Mouse (Mus musculus) hindbrain, embryonic 14.5 days (tissue): Measurements from ENCODE around the gene Map3k13. TPM values are rescaled to one million over a fixed set of nuclear protein-coding genes. Genes with fewer than 3 reads are reported as not detected.
A peak's percentile ranks its signal among the peaks of the same experiment; 100 is the strongest.

Experiments used
- ATAC-seq: fragments of 200-750 bp; cut with Nextera tagmentation; 2 replicates; pipeline ENCODE4 v1.8.0; 2017; ENCODE audit warnings: moderate number of reproducible peaks, mild to moderate bottlenecking, moderate TSS enrichment, moderate library complexity; ENCODE audit not compliant: low FRiP score
- DNase-seq: peaks from one replicate; pipeline ENCODE4 v3.0.0-alpha.2; 2015; ENCODE audit warnings: low spot score
- H3K27ac ChIP-seq: fragments of 300-500 bp; sonication (generic); 2 replicates; pipeline ENCODE4 v1.5.1; 2014; ENCODE audit warnings: mild to moderate bottlenecking, moderate library complexity
- H3K27me3 ChIP-seq: fragments of 300-500 bp; sonication (generic); 2 replicates; pipeline ENCODE4 v1.6.1; 2014; ENCODE audit warnings: mild to moderate bottlenecking, low read length, mixed read lengths; ENCODE audit not compliant: control insufficient read depth, insufficient read depth
- H3K36me3 ChIP-seq: fragments of 300-500 bp; sonication (generic); replicated peaks from 2 replicates; pipeline ENCODE4 v1.6.1; 2014; ENCODE audit not compliant: control insufficient read depth, insufficient read depth
- H3K4me1 ChIP-seq: fragments of 300-500 bp; sonication (generic); replicated peaks from 2 replicates; pipeline ENCODE4 v1.6.1; 2014; ENCODE audit warnings: antibody characterized with exemption, low read length, mixed read lengths; ENCODE audit not compliant: control insufficient read depth, insufficient read depth
- H3K4me2 ChIP-seq: fragments of 300-500 bp; sonication (generic); replicated peaks from 2 replicates; pipeline ENCODE4 v1.6.1; 2014; ENCODE audit warnings: mild to moderate bottlenecking, moderate library complexity
- H3K4me3 ChIP-seq: fragments of 300-500 bp; sonication (generic); replicated peaks from 2 replicates; pipeline ENCODE4 v1.5.1; 2014; ENCODE audit warnings: mild to moderate bottlenecking, low read length
- H3K9ac ChIP-seq: fragments of 300-500 bp; sonication (generic); 2 replicates; pipeline ENCODE4 v1.6.1; 2014
- H3K9me3 ChIP-seq: fragments of 300-500 bp; sonication (generic); 2 replicates; pipeline ENCODE4 v1.6.1; 2016; ENCODE audit warnings: low read length; ENCODE audit not compliant: control insufficient read depth
- WGBS: fragments of 180-500 bp; shearing (Covaris S2); extraction: QIAGEN DNeasy Blood & Tissue Kit; methylation state at CpG from one replicate; pipeline ENCODE4 v1.1.7; 2014; 5-methylcytosine and 5-hydroxymethylcytosine counted together
- polyA plus RNA-seq: library from polyadenylated mRNA; unstranded; fragments of >200 nt; fragmentation: Nextera tagmentation; extraction: Ambion mirVana; gene quantifications from 2 replicates; pipeline ENCODE4 v1.2.1, GENCODE M21; 2014

Map3k13 gene
- polyA plus RNA-seq = 8.3 and 8.5 TPM in 2 replicates

DNA sequence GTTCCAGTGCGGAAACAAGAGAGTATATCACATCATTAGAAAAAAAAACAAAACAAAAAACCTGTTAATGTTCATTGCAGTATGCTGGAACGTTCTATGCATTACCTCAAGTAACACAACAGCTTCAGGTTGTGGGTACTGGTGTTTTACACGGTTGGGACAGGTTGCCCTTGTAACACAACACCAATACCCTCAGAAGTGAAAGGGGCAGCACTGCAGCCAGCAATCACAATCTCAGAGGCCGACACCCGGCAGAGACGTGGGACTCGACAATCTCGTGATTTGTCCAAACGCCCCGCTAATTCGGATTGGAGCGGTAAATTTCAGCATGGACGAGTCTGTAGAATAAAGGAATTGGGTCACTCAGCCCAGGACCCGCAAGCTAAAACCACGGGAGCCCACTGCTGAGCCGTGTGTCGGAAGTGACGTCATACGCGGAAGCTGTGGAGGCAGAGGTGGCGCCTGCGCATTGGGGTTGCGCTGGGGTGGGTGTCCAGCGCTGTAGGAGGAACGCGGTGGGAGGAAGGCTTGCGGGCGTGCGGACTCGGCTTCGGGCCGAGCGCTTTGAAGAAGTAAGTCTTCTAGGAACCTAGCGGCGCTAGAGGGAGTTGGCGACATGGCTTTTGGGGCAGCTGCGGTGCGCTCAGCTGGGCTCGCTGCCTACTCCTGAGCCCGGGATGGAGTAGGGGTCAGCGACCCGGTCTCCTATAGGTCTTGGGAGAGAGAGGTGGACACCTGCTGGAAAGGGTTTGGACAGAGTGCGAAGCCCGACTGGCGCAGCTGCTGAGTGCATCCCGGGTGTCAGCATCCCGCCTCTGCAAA lies at the start of gene Map3k13:
Map3k13 (plus strand) TSS at position 472 of the 822 bp plus-strand sequence.
- Histone ChIP-seq H3K36me3 (peaks cover under 1% of the 10 kb centered on the region), H3K27ac (peak within 1 kb of the TSS; percentile 88), H3K9me3 (no peaks in the 10 kb centered on the region), H3K4me2 (peak within 1 kb of the TSS; percentile 73), H3K4me3 (peak within 1 kb of the TSS; percentile 76), H3K9ac (peak within 1 kb of the TSS; percentile 85), H3K4me1 (peaks cover 7% of the 10 kb centered on the region; the same call in 1 of the 2 replicates), H3K27me3 (no peaks in the 10 kb centered on the region)
- DNase-seq (peak; percentile 98), ATAC-seq (peak; percentile 99)
- 2% methylated on average over 45 of the region's 47 CpGs for WGBS

DNA sequence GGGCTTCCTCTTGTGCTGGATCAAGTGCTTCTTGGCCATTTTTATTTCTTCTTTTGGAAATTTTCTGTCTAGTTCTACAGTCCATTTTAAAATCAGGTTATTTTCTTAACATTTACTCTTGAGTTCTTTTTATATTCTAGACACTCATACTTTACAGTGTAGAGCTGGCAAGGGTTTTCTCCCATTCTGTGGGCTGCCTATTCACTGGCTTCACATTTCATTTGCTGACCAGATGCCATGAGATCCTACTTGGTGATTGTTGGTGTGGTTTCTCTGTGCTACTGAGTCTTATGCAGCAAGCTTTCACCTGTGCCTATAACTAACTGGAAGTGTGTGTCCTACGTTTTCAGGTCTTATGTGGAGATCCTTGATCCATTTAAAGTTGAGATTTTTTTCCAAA lies 35.7 kb upstream of the Map3k13 start:
- no peaks in the 10 kb centered on the region for H3K9me3 ChIP-seq
- WGBS = 92% methylated on average over 1 of the region's 1 CpGs
- DNase-seq (no peak), ATAC-seq (no peak)
- no peaks in the 10 kb centered on the region for H3K27me3 ChIP-seq
- H3K4me1 ChIP-seq = no peaks in the 10 kb centered on the region
- no peak overlapping the region for H3K27ac ChIP-seq
- H3K4me2 ChIP-seq = no peak overlapping the region
- no peaks in the 10 kb centered on the region for H3K36me3 ChIP-seq
- no peak overlapping the region for H3K9ac ChIP-seq
- no peak overlapping the region for H3K4me3 ChIP-seq

DNA sequence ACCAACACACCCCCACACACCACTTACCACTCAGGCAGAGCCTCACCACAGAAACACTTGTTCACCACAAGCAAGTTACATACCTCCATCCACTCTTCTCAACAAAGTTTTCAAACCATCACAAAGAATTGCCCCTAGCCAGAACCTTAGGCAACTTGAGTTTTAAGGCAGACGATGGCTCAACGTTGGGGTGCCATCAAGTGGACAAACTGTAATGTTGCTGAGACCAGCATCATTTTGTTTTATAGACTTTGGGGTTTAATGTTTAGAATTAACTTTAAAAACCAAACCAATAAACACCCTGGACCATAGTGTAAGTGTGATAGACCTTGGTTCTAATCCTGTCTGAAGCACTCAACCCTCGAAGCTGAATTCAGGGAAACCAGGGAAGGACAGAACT lies 25.9 kb upstream of the Map3k13 start:
- H3K27ac ChIP-seq = no peak overlapping the region
- H3K36me3 ChIP-seq = no peaks in the 10 kb centered on the region
- H3K4me3 ChIP-seq = no peak overlapping the region
- WGBS = 77% methylated on average over 3 of the region's 3 CpGs
- H3K9me3 ChIP-seq = no peaks in the 10 kb centered on the region
- no peak overlapping the region for H3K4me2 ChIP-seq
- no peaks in the 10 kb centered on the region for H3K4me1 ChIP-seq
- no peaks in the 10 kb centered on the region for H3K27me3 ChIP-seq
- no peak for ATAC-seq
- H3K9ac ChIP-seq = no peak overlapping the region
- DNase-seq = no peak

DNA sequence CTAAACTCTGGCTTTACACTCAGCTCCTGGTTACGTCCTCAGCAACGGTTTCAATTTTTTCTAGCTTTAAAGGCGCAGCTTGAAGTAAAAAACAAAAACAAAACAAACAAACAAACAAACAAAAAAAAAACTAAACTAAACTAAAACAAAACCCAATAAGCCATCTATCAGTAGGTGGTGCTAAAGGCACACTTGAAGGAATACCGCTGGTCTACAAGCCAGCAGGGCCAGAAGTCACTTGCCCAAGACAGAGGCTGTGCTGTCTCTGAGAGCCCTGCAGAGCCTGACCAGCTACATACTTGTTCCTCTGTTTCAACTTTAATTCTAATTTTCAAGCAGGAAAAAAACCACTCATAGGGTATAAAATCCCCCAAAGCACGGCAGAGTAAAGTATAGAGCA lies 24.5 kb upstream of the Map3k13 start:
- Histone ChIP-seq H3K27ac (no peak overlapping the region), H3K27me3 (no peaks in the 10 kb centered on the region), H3K4me2 (no peak overlapping the region), H3K4me3 (no peak overlapping the region), H3K4me1 (no peaks in the 10 kb centered on the region), H3K9ac (no peak overlapping the region), H3K36me3 (no peaks in the 10 kb centered on the region), H3K9me3 (no peaks in the 10 kb centered on the region)
- WGBS = 84% methylated on average over 5 of the region's 5 CpGs
- no peak for ATAC-seq
- peak; percentile 30 for DNase-seq

DNA sequence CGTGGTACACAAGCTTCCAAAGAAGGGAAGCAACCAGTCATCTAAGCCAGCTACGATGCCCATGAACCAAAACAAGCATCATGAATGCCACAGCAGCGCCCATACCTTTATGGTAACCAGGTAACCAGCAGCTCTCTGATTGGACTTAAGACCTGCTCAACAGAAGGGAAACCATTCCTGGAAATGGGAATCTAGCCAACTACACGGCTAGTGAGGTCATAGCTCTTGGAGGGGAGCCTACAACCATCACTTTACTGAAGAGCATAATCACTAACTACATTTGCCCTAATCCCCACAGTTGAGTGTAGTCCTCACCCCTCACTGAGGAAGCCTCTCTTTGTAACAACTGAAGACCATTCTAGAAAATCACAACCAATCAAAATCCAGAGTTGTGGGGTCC lies 19.4 kb upstream of the Map3k13 start:
- WGBS = 74% methylated on average over 4 of the region's 4 CpGs
- ATAC-seq (no peak), DNase-seq (no peak)
- no peaks in the 10 kb centered on the region for H3K9me3 ChIP-seq
- no peaks in the 10 kb centered on the region for H3K27me3 ChIP-seq
- no peaks in the 10 kb centered on the region for H3K36me3 ChIP-seq
- H3K4me1 ChIP-seq = no peaks in the 10 kb centered on the region
- H3K4me2 ChIP-seq = no peak overlapping the region
- H3K9ac ChIP-seq = no peak overlapping the region
- H3K27ac ChIP-seq = no peak overlapping the region
- no peak overlapping the region for H3K4me3 ChIP-seq

DNA sequence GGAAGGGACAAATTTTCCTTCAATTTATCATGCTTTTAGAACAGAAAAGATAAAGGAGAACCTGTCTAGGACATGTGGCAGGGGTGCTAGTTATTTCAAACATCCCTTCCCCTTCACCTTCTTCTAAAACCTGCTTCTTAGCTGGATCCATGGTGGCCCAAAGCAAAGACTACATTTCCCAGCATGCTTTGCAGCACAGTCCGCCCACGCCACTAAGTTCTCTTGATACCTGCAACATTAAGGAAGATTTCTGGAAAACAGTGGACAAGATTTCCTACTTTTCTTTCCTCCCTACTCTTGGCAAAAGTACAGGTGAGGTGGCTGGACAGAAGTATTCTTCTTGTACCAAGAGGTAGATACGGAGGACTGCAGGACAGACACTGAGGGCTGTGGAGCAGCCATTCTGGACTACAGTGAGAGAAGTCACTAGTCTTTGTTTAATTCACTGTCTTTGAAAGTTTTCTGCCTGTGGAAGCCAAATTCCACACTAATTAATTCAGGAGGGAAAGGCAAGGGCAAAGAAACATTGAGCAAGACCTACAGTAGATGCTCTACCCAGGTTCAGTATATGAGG lies 15.8 kb upstream of the Map3k13 start:
- 53% methylated on average over 3 of the region's 3 CpGs for WGBS
- Histone ChIP-seq H3K27ac (no peak overlapping the region), H3K36me3 (no peaks in the 10 kb centered on the region), H3K4me2 (peak overlapping the region; percentile 15; the same call in 1 of the 2 replicates), H3K9me3 (no peaks in the 10 kb centered on the region), H3K4me1 (no peaks in the 10 kb centered on the region), H3K4me3 (0 out of 2 replicates have a peak overlapping the region, but pooled peaks have one; percentile 9), H3K27me3 (no peaks in the 10 kb centered on the region), H3K9ac (no peak overlapping the region)
- ATAC-seq (no peak), DNase-seq (peak; percentile 43)

DNA sequence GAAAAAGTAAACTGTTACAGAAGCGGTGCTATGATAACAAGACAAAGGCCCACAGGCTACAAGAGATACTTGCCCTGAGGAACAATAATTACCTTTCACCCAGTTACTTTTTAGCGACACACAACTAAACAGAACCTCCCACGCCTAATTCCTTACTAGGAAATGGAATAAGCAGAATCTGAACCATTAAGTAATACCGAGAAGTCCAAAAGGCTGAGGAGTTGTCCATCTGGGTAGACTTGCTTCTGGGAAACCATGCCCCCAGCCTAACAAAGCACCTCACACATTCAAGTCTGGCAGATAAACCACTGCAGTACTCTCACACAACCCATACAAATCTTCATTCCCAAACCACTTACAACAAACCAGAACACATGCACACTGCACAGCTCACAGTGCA lies 15.0 kb upstream of the Map3k13 start:
- Histone ChIP-seq H3K9me3 (no peaks in the 10 kb centered on the region), H3K9ac (no peak overlapping the region), H3K4me3 (no peak overlapping the region), H3K36me3 (no peaks in the 10 kb centered on the region), H3K27me3 (no peaks in the 10 kb centered on the region), H3K4me1 (no peaks in the 10 kb centered on the region), H3K4me2 (no peak overlapping the region), H3K27ac (no peak overlapping the region)
- ATAC-seq = no peak
- no peak for DNase-seq
- 97% methylated on average over 4 of the region's 4 CpGs for WGBS

DNA sequence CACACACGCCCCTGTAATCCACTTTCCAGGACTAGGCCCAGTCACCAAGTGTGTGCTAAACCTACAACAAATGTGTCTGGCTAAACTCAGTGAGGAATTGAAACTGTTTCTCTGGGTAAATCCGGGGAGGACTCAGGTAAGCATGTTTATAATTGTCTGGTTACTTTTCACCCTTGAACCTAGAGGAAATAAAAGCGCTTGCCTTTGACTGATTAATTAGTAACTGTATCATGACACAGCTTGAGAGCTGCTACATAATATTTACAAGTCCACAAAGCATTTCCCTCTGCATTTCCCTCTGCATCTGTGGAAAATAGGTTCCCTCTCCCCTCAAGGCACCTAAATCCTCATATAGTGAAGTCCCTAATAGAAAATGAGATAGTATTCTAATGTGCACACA lies 12.9 kb upstream of the Map3k13 start:
- H3K4me3 ChIP-seq = no peak overlapping the region
- H3K27me3 ChIP-seq = no peaks in the 10 kb centered on the region
- 81% methylated on average over 3 of the region's 3 CpGs for WGBS
- ATAC-seq = no peak
- no peak overlapping the region for H3K9ac ChIP-seq
- H3K27ac ChIP-seq = no peak overlapping the region
- DNase-seq = no peak
- H3K36me3 ChIP-seq = no peaks in the 10 kb centered on the region
- no peaks in the 10 kb centered on the region for H3K9me3 ChIP-seq
- H3K4me2 ChIP-seq = no peak overlapping the region
- H3K4me1 ChIP-seq = no peaks in the 10 kb centered on the region

DNA sequence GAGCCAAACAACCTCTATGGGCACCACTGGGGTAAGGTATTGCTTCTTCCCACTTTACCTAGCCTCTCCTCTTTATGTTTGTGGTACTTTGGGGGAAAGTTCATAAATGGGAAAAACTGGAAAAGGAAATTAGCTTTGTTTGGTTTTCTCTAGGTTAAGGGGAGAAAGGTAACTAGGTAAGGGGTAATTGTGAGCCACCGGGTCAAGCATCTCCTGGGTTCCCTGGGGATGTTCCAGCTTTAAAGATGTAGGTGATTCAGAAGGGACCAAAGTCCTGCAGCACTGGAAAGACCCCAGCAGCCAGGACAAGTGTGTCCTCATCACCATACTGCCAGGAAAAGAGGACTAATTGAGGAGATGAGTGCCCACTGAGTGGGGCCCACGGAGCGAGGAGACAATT lies 12.3 kb upstream of the Map3k13 start:
- H3K4me1 ChIP-seq = no peaks in the 10 kb centered on the region
- H3K27me3 ChIP-seq = no peaks in the 10 kb centered on the region
- H3K9me3 ChIP-seq = no peaks in the 10 kb centered on the region
- 91% methylated on average over 3 of the region's 3 CpGs for WGBS
- H3K36me3 ChIP-seq = no peaks in the 10 kb centered on the region
- ATAC-seq (no peak), DNase-seq (no peak)
- no peak overlapping the region for H3K4me2 ChIP-seq
- H3K9ac ChIP-seq = no peak overlapping the region
- no peak overlapping the region for H3K4me3 ChIP-seq
- H3K27ac ChIP-seq = no peak overlapping the region
